Mouse (Mus musculus): ENCODE measurements around the gene Coro6.

Coro6 gene

GRCm38 (mm10) chr11:77465111-77465510, 2.9 kb downstream of the Coro6 start:
- no peak for DNase-seq

- DNase-seq = no peak
Observed at GRCm38 (mm10) chr11:77466544-77466943, 4.3 kb downstream of the Coro6 start.

- no peak for DNase-seq
Observed at GRCm38 (mm10) chr11:77467157-77467556, 4.9 kb downstream of the Coro6 start.

- peak; percentile 72 for DNase-seq
Observed at GRCm38 (mm10) chr11:77467784-77468183, 5.6 kb downstream of the Coro6 start.

- no peak for DNase-seq
Observed at GRCm38 (mm10) chr11:77468397-77468796, 6.2 kb downstream of the Coro6 start.

- DNase-seq = no peak
Observed at GRCm38 (mm10) chr11:77471407-77471806, 9.2 kb downstream of the Coro6 start.

- DNase-seq = no peak
Observed at GRCm38 (mm10) chr11:77472775-77473174, 10.6 kb downstream of the Coro6 start.

- no peak for DNase-seq
Observed at GRCm38 (mm10) chr11:77476216-77476615, 14.0 kb downstream of the Coro6 start.

- DNase-seq = no peak
Observed at GRCm38 (mm10) chr11:77476895-77477294, 14.7 kb downstream of the Coro6 start.

GRCm38 (mm10) chr11:77483043-77483442, 20.8 kb downstream of the Coro6 start:
- DNase-seq = no peak

GRCm38 (mm10) chr11:77483510-77484255, 21.5 kb downstream of the Coro6 start:
- DNase-seq = no peak

GRCm38 (mm10) chr11:77485229-77485628, 23.0 kb downstream of the Coro6 start:
- no peak for DNase-seq

GRCm38 (mm10) chr11:77486798-77487197, 24.6 kb downstream of the Coro6 start:
- no peak for DNase-seq

GRCm38 (mm10) chr11:77488771-77489581, 26.8 kb downstream of the Coro6 start:
- no peak for DNase-seq

GRCm38 (mm10) chr11:77489591-77490235, 27.5 kb downstream of the Coro6 start, which contains the start of gene Ankrd13b:
Gene Ankrd13b, minus strand, starts transcription at chr11:77489678.
- peak; percentile 79 for DNase-seq

GRCm38 (mm10) chr11:77490451-77490850, 28.2 kb downstream of the Coro6 start:
- DNase-seq = no peak

- DNase-seq = peak; percentile 82
Observed at GRCm38 (mm10) chr11:77491123-77491501, 28.9 kb downstream of the Coro6 start.

- DNase-seq = peak; percentile 61
Observed at GRCm38 (mm10) chr11:77491502-77492291, 29.5 kb downstream of the Coro6 start.

GRCm38 (mm10) chr11:77492311-77492871, 30.2 kb downstream of the Coro6 start:
- DNase-seq = peak; percentile 57

- peak; percentile 93 for DNase-seq
Observed at GRCm38 (mm10) chr11:77492911-77493332, 30.7 kb downstream of the Coro6 start.

GRCm38 (mm10) chr11:77493512-77494343, 31.5 kb downstream of the Coro6 start, which contains the start of gene Git1:
Gene Git1, plus strand, starts transcription at chr11:77493562.
- peak; percentile 62 for DNase-seq

All from cerebellum, adult 11 months (tissue).